Mouse (Mus musculus) limb, embryonic 13.5 days (tissue): ENCODE measurements around the gene Sos2. TPM values are rescaled to one million over a fixed set of nuclear protein-coding genes. Genes with fewer than 3 reads are reported as not detected.
A peak's percentile ranks its signal among the peaks of the same experiment; 100 is the strongest.
"Not testable (repeated sequence)": the region's sequence is repeated elsewhere in the genome, so short reads cannot be mapped to it uniquely, and the experiment has no call there.

Source experiments
- ATAC-seq: fragments of 200-750 bp; cut with Nextera tagmentation; 2 replicates; pipeline ENCODE4 v1.8.0; 2017; ENCODE audit warnings: low read depth, moderate number of reproducible peaks, moderate TSS enrichment; ENCODE audit not compliant: low FRiP score
- H3K27ac ChIP-seq: fragments of 300-500 bp; sonication (generic); 2 replicates; pipeline ENCODE4 v1.5.1; 2015; ENCODE audit warnings: inconsistent platforms, mild to moderate bottlenecking, moderate library complexity
- H3K27me3 ChIP-seq: fragments of 300-500 bp; sonication (generic); 2 replicates; pipeline ENCODE4 v1.6.1; 2015; ENCODE audit warnings: mild to moderate bottlenecking, inconsistent platforms
- H3K36me3 ChIP-seq: fragments of 300-500 bp; sonication (generic); 2 replicates; pipeline ENCODE4 v1.6.1; 2015; ENCODE audit warnings: inconsistent platforms, mild to moderate bottlenecking, moderate library complexity
- H3K4me1 ChIP-seq: fragments of 300-500 bp; sonication (generic); 2 replicates; pipeline ENCODE4 v1.6.1; 2015; ENCODE audit warnings: inconsistent platforms
- H3K4me2 ChIP-seq: fragments of 300-500 bp; sonication (generic); replicated peaks from 2 replicates; pipeline ENCODE4 v1.6.1; 2015; ENCODE audit warnings: inconsistent platforms, mild to moderate bottlenecking, moderate library complexity
- H3K4me3 ChIP-seq: fragments of 300-500 bp; sonication (generic); 2 replicates; pipeline ENCODE4 v1.5.1; 2015; ENCODE audit warnings: moderate library complexity, mild to moderate bottlenecking, inconsistent platforms
- H3K9ac ChIP-seq: fragments of 300-500 bp; sonication (generic); 2 replicates; pipeline ENCODE4 v1.6.1; 2015; ENCODE audit warnings: mild to moderate bottlenecking, inconsistent platforms
- H3K9me3 ChIP-seq: fragments of 300-500 bp; sonication (generic); 2 replicates; pipeline ENCODE4 v1.6.1; 2016; ENCODE audit warnings: inconsistent platforms
- WGBS: fragments of 180-500 bp; shearing (Covaris S2); methylation state at CpG from one replicate; pipeline ENCODE4 v1.1.7; 2015; 5-methylcytosine and 5-hydroxymethylcytosine counted together
- polyA plus RNA-seq: library from polyadenylated mRNA; unstranded; fragments of >200 nt; fragmentation: Nextera tagmentation; extraction: Ambion mirVana; gene quantifications from 2 replicates; pipeline ENCODE4 v1.2.1, GENCODE M21; 2015

Sos2 gene
- polyA plus RNA-seq, 1 experiment from 2014 or later: 11.3 TPM

GRCm38 (mm10) chr12:69661658-69662057, 20.0 kb downstream of the Sos2 start:
- no peak overlapping the region for H3K27ac ChIP-seq
- ATAC-seq: no peak
- H3K9me3 ChIP-seq: no peaks in the 10 kb centered on the region
- no peak overlapping the region for H3K4me3 ChIP-seq
- H3K4me2 ChIP-seq: no peak overlapping the region
- no peaks in the 10 kb centered on the region for H3K27me3 ChIP-seq
- H3K9ac ChIP-seq: no peak overlapping the region
- H3K36me3 ChIP-seq: peaks cover 19% of the 10 kb centered on the region
- H3K4me1 ChIP-seq: no peaks in the 10 kb centered on the region
- WGBS: 97% methylated on average over 5 of the region's 5 CpGs

GRCm38 (mm10) chr12:69653973-69654372, 27.7 kb downstream of the Sos2 start:
- peak; percentile 86 for ATAC-seq
- not testable (repeated sequence) for H3K4me3 ChIP-seq, H3K27me3 ChIP-seq, H3K4me1 ChIP-seq, H3K9ac ChIP-seq, H3K4me2 ChIP-seq, H3K27ac ChIP-seq, H3K9me3 ChIP-seq
- H3K36me3 ChIP-seq: peaks cover 36% of the 10 kb centered on the region

GRCm38 (mm10) chr12:69649511-69649910, 32.1 kb downstream of the Sos2 start:
- Histone ChIP-seq H3K9ac (no peak overlapping the region), H3K36me3 (peaks cover 53% of the 10 kb centered on the region), H3K27me3 (no peaks in the 10 kb centered on the region), H3K27ac (no peak overlapping the region), H3K4me1 (no peaks in the 10 kb centered on the region), H3K4me2 (no peak overlapping the region), H3K4me3 (no peak overlapping the region), H3K9me3 (peaks cover 8% of the 10 kb centered on the region)
- 88% methylated on average over 8 of the region's 8 CpGs for WGBS
- no peak for ATAC-seq

GRCm38 (mm10) chr12:69645821-69646616, 35.6 kb downstream of the Sos2 start:
- H3K36me3 ChIP-seq: peaks cover 37% of the 10 kb centered on the region
- WGBS: 84% methylated on average over 8 of the region's 8 CpGs
- H3K4me3 ChIP-seq: no peak overlapping the region
- H3K9ac ChIP-seq: no peak overlapping the region
- no peaks in the 10 kb centered on the region for H3K9me3 ChIP-seq
- no peak for ATAC-seq
- H3K27ac ChIP-seq: no peak overlapping the region
- no peaks in the 10 kb centered on the region for H3K27me3 ChIP-seq
- no peaks in the 10 kb centered on the region for H3K4me1 ChIP-seq
- H3K4me2 ChIP-seq: no peak overlapping the region

- H3K4me3 ChIP-seq: no peak overlapping the region
- no peaks in the 10 kb centered on the region for H3K27me3 ChIP-seq
- no peak overlapping the region for H3K4me2 ChIP-seq
- H3K36me3 ChIP-seq: peaks cover 44% of the 10 kb centered on the region
- H3K27ac ChIP-seq: no peak overlapping the region
- H3K9ac ChIP-seq: no peak overlapping the region
- no peaks in the 10 kb centered on the region for H3K4me1 ChIP-seq
- no peak for ATAC-seq
- H3K9me3 ChIP-seq: no peaks in the 10 kb centered on the region
- WGBS: 78% methylated on average over 3 of the region's 3 CpGs
Measured at GRCm38 (mm10) chr12:69644877-69645276, 36.8 kb downstream of the Sos2 start.

GRCm38 (mm10) chr12:69642877-69643276, 38.8 kb downstream of the Sos2 start:
- Histone ChIP-seq H3K4me3 (no peak overlapping the region), H3K9me3 (no peaks in the 10 kb centered on the region), H3K4me1 (no peaks in the 10 kb centered on the region), H3K9ac (no peak overlapping the region), H3K27me3 (no peaks in the 10 kb centered on the region), H3K4me2 (no peak overlapping the region), H3K27ac (no peak overlapping the region), H3K36me3 (peaks cover 49% of the 10 kb centered on the region)
- no peak for ATAC-seq
- WGBS: 88% methylated on average over 5 of the region's 5 CpGs

- no peak overlapping the region for H3K27ac ChIP-seq
- no peaks in the 10 kb centered on the region for H3K9me3 ChIP-seq
- no peaks in the 10 kb centered on the region for H3K27me3 ChIP-seq
- no peak overlapping the region for H3K4me2 ChIP-seq
- 89% methylated on average over 3 of the region's 3 CpGs for WGBS
- H3K9ac ChIP-seq: no peak overlapping the region
- no peaks in the 10 kb centered on the region for H3K4me1 ChIP-seq
- H3K36me3 ChIP-seq: peaks cover 42% of the 10 kb centered on the region
- no peak for ATAC-seq
- H3K4me3 ChIP-seq: no peak overlapping the region
Measured at GRCm38 (mm10) chr12:69634761-69635160, 46.9 kb downstream of the Sos2 start.

- not testable (repeated sequence) for H3K27me3 ChIP-seq, H3K4me2 ChIP-seq, H3K4me1 ChIP-seq, ATAC-seq, H3K4me3 ChIP-seq, H3K9ac ChIP-seq, H3K9me3 ChIP-seq, H3K27ac ChIP-seq
- WGBS: 93% methylated on average over 5 of the region's 5 CpGs
- H3K36me3 ChIP-seq: peaks cover 49% of the 10 kb centered on the region
Measured at GRCm38 (mm10) chr12:69618590-69618989, 63.1 kb downstream of the Sos2 start.

- WGBS: 100% methylated on average over 2 of the region's 2 CpGs
- no peak overlapping the region for H3K4me2 ChIP-seq
- H3K36me3 ChIP-seq: peaks cover 43% of the 10 kb centered on the region
- no peaks in the 10 kb centered on the region for H3K27me3 ChIP-seq
- H3K4me1 ChIP-seq: no peaks in the 10 kb centered on the region
- no peak overlapping the region for H3K27ac ChIP-seq
- no peak for ATAC-seq
- no peak overlapping the region for H3K4me3 ChIP-seq
- H3K9me3 ChIP-seq: no peaks in the 10 kb centered on the region
- H3K9ac ChIP-seq: no peak overlapping the region
Measured at GRCm38 (mm10) chr12:69604367-69604766, 77.3 kb downstream of the Sos2 start.

GRCm38 (mm10) chr12:69597446-69597845, 84.2 kb downstream of the Sos2 start:
- no peaks in the 10 kb centered on the region for H3K9me3 ChIP-seq
- no peak overlapping the region for H3K4me3 ChIP-seq
- H3K27ac ChIP-seq: no peak overlapping the region
- H3K4me2 ChIP-seq: no peak overlapping the region
- H3K27me3 ChIP-seq: no peaks in the 10 kb centered on the region
- WGBS: 91% methylated on average over 4 of the region's 4 CpGs
- no peaks in the 10 kb centered on the region for H3K4me1 ChIP-seq
- no peak overlapping the region for H3K9ac ChIP-seq
- peaks cover 37% of the 10 kb centered on the region for H3K36me3 ChIP-seq
- no peak for ATAC-seq

- Histone ChIP-seq H3K4me1 (no peaks in the 10 kb centered on the region), H3K36me3 (peaks cover 60% of the 10 kb centered on the region)
Measured at GRCm38 (mm10) chr12:69593130-69593529, 88.5 kb downstream of the Sos2 start.

GRCm38 (mm10) chr12:69583270-69583629, 98.4 kb downstream of the Sos2 start:
- H3K27ac ChIP-seq: peak overlapping the region; percentile 22; the same call in 1 of the 2 replicates
- no peaks in the 10 kb centered on the region for H3K9me3 ChIP-seq
- peak overlapping the region; percentile 83 for H3K4me3 ChIP-seq
- peak overlapping the region; percentile 76 for H3K4me2 ChIP-seq
- ATAC-seq: peak; percentile 16; the same call in 1 of the 2 replicates
- H3K4me1 ChIP-seq: peaks cover 13% of the 10 kb centered on the region
- 48% methylated on average over 5 of the region's 5 CpGs for WGBS
- H3K9ac ChIP-seq: peak overlapping the region; percentile 90
- peaks cover 53% of the 10 kb centered on the region for H3K36me3 ChIP-seq
- no peaks in the 10 kb centered on the region for H3K27me3 ChIP-seq

More at GRCm38 (mm10) chr12:69593130-69593529, 88.5 kb downstream of the Sos2 start:
- no peak overlapping the region for H3K9ac ChIP-seq
- ATAC-seq: no peak
- WGBS: 92% methylated on average over 5 of the region's 5 CpGs
- no peak overlapping the region for H3K27ac ChIP-seq
- no peaks in the 10 kb centered on the region for H3K27me3 ChIP-seq
- H3K9me3 ChIP-seq: no peaks in the 10 kb centered on the region
- no peak overlapping the region for H3K4me2 ChIP-seq
- H3K4me3 ChIP-seq: no peak overlapping the region
